Mouse (Mus musculus) ES-Bruce4 (cell line): ENCODE measurements around the gene Slc5a5. TPM values are rescaled to one million over a fixed set of nuclear protein-coding genes. Genes with fewer than 3 reads are reported as not detected.

Experiments
- H3K27ac ChIP-seq: 2 replicates; pipeline ENCODE4 v1.5.1; 2012; ENCODE audit warnings: low read length, inconsistent platforms; ENCODE audit not compliant: insufficient read depth
- H3K27me3 ChIP-seq: 2 replicates; pipeline ENCODE4 v1.6.1; 2012; ENCODE audit warnings: mild to moderate bottlenecking, low read length, inconsistent platforms; ENCODE audit not compliant: control insufficient read depth, poor library complexity, insufficient read depth, severe bottlenecking
- H3K36me3 ChIP-seq: 2 replicates; pipeline ENCODE4 v1.6.1; 2012; ENCODE audit warnings: inconsistent platforms, mild to moderate bottlenecking, low read length, moderate library complexity; ENCODE audit not compliant: control insufficient read depth, poor library complexity, insufficient read depth, severe bottlenecking
- H3K4me1 ChIP-seq: one replicate; pipeline ENCODE4 v1.8.1; 2011; ENCODE audit warnings: low read length; ENCODE audit not compliant: control insufficient read depth, insufficient read depth
- H3K4me3 ChIP-seq: 2 replicates; pipeline ENCODE4 v1.5.1; 2011; ENCODE audit warnings: low read depth, mild to moderate bottlenecking, low read length
- H3K9ac ChIP-seq: 2 replicates; pipeline ENCODE4 v1.6.1; 2012; ENCODE audit warnings: low read depth, mild to moderate bottlenecking, inconsistent platforms; ENCODE audit not compliant: poor library complexity, severe bottlenecking
- H3K9me3 ChIP-seq: replicated peaks from 2 replicates; pipeline ENCODE4 v1.6.1; 2012; ENCODE audit warnings: mild to moderate bottlenecking, low read length, inconsistent platforms; ENCODE audit not compliant: control insufficient read depth, poor library complexity, insufficient read depth, severe bottlenecking
- CTCF ChIP-seq: IDR thresholded peaks from one replicate; pipeline ENCODE4 v1.8.1; 2011; ENCODE audit warnings: low read depth, low read length
- EP300 ChIP-seq: IDR thresholded peaks from 2 replicates; pipeline ENCODE4 v1.6.1; 2011; ENCODE audit warnings: low read depth, low read length; ENCODE audit not compliant: insufficient read depth
- POLR2A ChIP-seq: IDR thresholded peaks from one replicate; pipeline ENCODE4 v1.8.1; 2011; ENCODE audit warnings: low read length; ENCODE audit not compliant: insufficient read depth
- polyA plus RNA-seq: library from polyadenylated mRNA; stranded (reverse); fragments of >200 nt; gene quantifications from 2 replicates; pipeline ENCODE4 v1.2.4, GENCODE M21; 2011; ENCODE audit warnings: low read depth; ENCODE audit not compliant: missing spikeins, insufficient read depth, insufficient read length

The Slc5a5 gene
- polyA plus RNA-seq, 1 experiment = 13.3 TPM

- TF ChIP-seq EP300 = peak; percentile 59; the same call in 1 of the 2 replicates
- no peak for TF ChIP-seq POLR2A
- Histone ChIP-seq H3K27ac (peak overlapping the region; percentile 75), H3K4me1 (peaks cover 3% of the 10 kb centered on the region), H3K36me3 (no peaks in the 10 kb centered on the region; the same call in 1 of the 2 replicates), H3K27me3 (peaks cover 14% of the 10 kb centered on the region), H3K4me3 (peak overlapping the region; percentile 63), H3K9me3 (no peaks in the 10 kb centered on the region), H3K9ac (0 out of 2 replicates have a peak overlapping the region, but pooled peaks have one; percentile 13)
Observed at GRCm38 (mm10) chr8:70866001-70866520, 26.5 kb downstream of the Slc5a5 start.

- Histone ChIP-seq H3K27me3 (peaks cover 14% of the 10 kb centered on the region), H3K9me3 (no peaks in the 10 kb centered on the region), H3K36me3 (no peaks in the 10 kb centered on the region; the same call in 1 of the 2 replicates), H3K4me3 (peak overlapping the region; percentile 63), H3K27ac (peak overlapping the region; percentile 75), H3K4me1 (peaks cover 3% of the 10 kb centered on the region), H3K9ac (peak overlapping the region; percentile 13)
- no peak for TF ChIP-seq CTCF
- TF ChIP-seq EP300 = peak; percentile 44
Observed at GRCm38 (mm10) chr8:70865350-70866000, 27.1 kb downstream of the Slc5a5 start.

- Histone ChIP-seq H3K4me1 (peaks cover 3% of the 10 kb centered on the region), H3K27ac (peak overlapping the region; percentile 3), H3K4me3 (peak overlapping the region; percentile 59), H3K36me3 (no peaks in the 10 kb centered on the region; the same call in 1 of the 2 replicates), H3K9ac (peak overlapping the region; percentile 5), H3K9me3 (no peaks in the 10 kb centered on the region), H3K27me3 (peaks cover 14% of the 10 kb centered on the region)
- TF ChIP-seq POLR2A = no peak
- TF ChIP-seq EP300 = peak; percentile 73
Observed at GRCm38 (mm10) chr8:70864712-70865221, 27.8 kb downstream of the Slc5a5 start.

GRCm38 (mm10) chr8:70863956-70864711, 28.4 kb downstream of the Slc5a5 start:
- no peaks in the 10 kb centered on the region; the same call in 1 of the 2 replicates for H3K36me3 ChIP-seq
- peaks cover 3% of the 10 kb centered on the region for H3K4me1 ChIP-seq
- peaks cover 14% of the 10 kb centered on the region for H3K27me3 ChIP-seq
- peak overlapping the region; percentile 41; the same call in 1 of the 2 replicates for H3K9ac ChIP-seq
- TF ChIP-seq POLR2A (no peak), CTCF (no peak), EP300 (no peak)
- H3K9me3 ChIP-seq = no peaks in the 10 kb centered on the region
- H3K27ac ChIP-seq = no peak overlapping the region
- H3K4me3 ChIP-seq = peak overlapping the region; percentile 20

- Histone ChIP-seq H3K9me3 (no peaks in the 10 kb centered on the region), H3K36me3 (no peaks in the 10 kb centered on the region; the same call in 1 of the 2 replicates), H3K27me3 (peaks cover 14% of the 10 kb centered on the region), H3K9ac (peak within 1 kb of the TSS; percentile 41), H3K27ac (no peak within 1 kb of the TSS), H3K4me1 (peaks cover 3% of the 10 kb centered on the region), H3K4me3 (peak within 1 kb of the TSS; percentile 38)
- TF ChIP-seq EP300 = 0 out of 2 replicates have a peak, but pooled peaks have one; percentile 3
- no peak for TF ChIP-seq POLR2A
- TF ChIP-seq CTCF = no peak
Observed at GRCm38 (mm10) chr8:70862824-70863641, 29.5 kb downstream of the Slc5a5 start, which contains the start of gene Kcnn1. Kcnn1 (minus strand) TSS chr8:70863258.
